Mouse (Mus musculus) left cerebral cortex, postnatal 10 days (tissue): ENCODE measurements around the gene Gbp6. TPM values are rescaled to one million over a fixed set of nuclear protein-coding genes. Genes with fewer than 3 reads are reported as not detected.
"Not testable (repeated sequence)": the region's sequence is repeated elsewhere in the genome, so short reads cannot be mapped to it uniquely, and the experiment has no call there.

ENCODE experiments used
- DNase-seq, 2 experiments: peaks; one replicate each; pipeline ENCODE4 v3.0.0; 2021 to 2022; ENCODE audit warnings: low spot score in 2 of 2, mixed read lengths in 1 of 2; ENCODE audit errors: extremely low spot score in 1 of 2
- intact Hi-C: fragments of 180-260 bp; cut with DNase I; formaldehyde crosslinking; loops from one replicate; pipeline ENCODE4 v1.15.1; 2025
- total RNA-seq, 2 experiments: library from RNA; stranded (reverse); gene quantifications; 2 replicates each; pipeline ENCODE4 v1.2.3; 2021

Gbp6 gene
- total RNA-seq, 2 experiments from 2014 or later, result 0.97 to 1.0 TPM

GRCm38 (mm10) chr5:105236040-105236439, 57.5 kb downstream of the Gbp6 start:
- intact Hi-C loops, DNase-seq: not testable (repeated sequence)

Other genes starting within 250 kb of the Gbp6 start
- 1 to 10 TPM; 1.5 to 3.0 TPM for gene Gbp9, start 154.2 kb downstream of the Gbp6 start, total RNA-seq
- gene Gbp8, start 154.2 kb downstream of the Gbp6 start, total RNA-seq, result under 1 TPM in 1 of 2 experiments, not detected in 1; 0.22 TPM
- gene Gbp4, start 154.1 kb downstream of the Gbp6 start, total RNA-seq, result 1 to 10 TPM in 1 of 2 experiments, under 1 TPM in 1; 0.89 to 1.2 TPM
- gene Gbp10, start 54.2 kb downstream of the Gbp6 start, total RNA-seq, result not detected
- gene Gm43302, start within 50 bp of the Gbp6 start, total RNA-seq, result not detected
- gene Lrrc8b, start 122.1 kb upstream of the Gbp6 start, total RNA-seq, result 100 to 1,000 TPM; 128 to 139 TPM
- 10 to 100 TPM; 28.4 to 34.0 TPM for gene Lrrc8c, start 225.7 kb upstream of the Gbp6 start, total RNA-seq